ENCODE assay signal across 10 mouse cellular contexts in the genomic region with DNA sequence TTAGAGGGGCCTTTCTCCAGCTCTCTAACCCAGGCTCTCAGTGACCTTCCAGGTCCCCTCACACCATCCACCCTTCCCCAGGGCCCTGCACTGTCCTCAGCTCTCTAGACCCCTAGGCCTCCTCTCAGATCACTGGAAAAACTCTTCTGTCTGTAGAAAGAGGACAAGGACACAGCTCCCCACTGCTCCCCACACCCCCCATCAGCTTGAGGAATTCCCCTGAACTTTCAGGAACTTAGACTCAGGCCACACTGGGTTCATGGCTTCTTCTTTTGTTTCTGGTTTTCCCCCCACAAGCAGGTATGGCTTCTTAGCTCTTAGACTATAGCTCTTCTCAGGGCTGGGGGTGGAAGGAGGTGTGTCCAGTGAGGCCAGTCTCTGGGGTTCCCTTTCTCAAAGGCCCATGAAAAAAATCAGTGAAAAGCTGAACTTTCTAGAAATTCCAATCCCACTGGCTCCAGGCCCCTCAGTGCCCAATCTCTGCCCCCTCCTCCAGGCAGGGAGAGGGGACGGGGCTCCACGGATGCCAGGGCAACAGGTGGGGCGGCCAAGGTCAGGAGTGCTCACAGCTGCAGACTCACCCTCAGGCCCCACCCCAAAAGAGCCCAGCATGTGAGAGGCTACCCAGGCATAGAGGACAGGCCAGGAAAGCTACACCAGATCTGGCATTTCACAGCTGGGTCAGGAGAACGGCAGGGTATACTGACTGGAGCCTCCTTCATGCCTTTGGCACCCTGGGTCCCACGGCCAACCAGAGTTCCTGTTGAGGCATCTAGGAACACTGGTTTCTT. TPM values are rescaled to one million over a fixed set of nuclear protein-coding genes. Genes with fewer than 3 reads are reported as not detected.
A peak's percentile ranks its signal among the peaks of the same experiment; 100 is the strongest.
DNase-seq lines count a peak whose midpoint lies in the region; ATAC-seq and TF ChIP-seq lines count a peak whose summit lies in the region.
"Had no signal": no experiment of that assay in that cellular context is flagged by ENCODE, and none has a peak within 500 bp of the region (broad histone marks: within the 10 kb centered on the region; RNA-seq: fewer than 3 reads in every experiment).

No protein-coding gene starts in this region.

- no peaks in the 10 kb centered on the region for H3K9me3 ChIP-seq in kidney, embryonic 16.5 days (ENCODE audit: low read length)
- H3K9me3 ChIP-seq in ES-Bruce4 (replicated peaks; ENCODE audit: control insufficient read depth, insufficient read depth, low read length, poor library complexity, severe bottlenecking), result no peaks in the 10 kb centered on the region
- no peaks in the 10 kb centered on the region for H3K9me3 ChIP-seq in limb, embryonic 13.5 days

- no peak for TF ChIP-seq EP300 in ES-Bruce4 (IDR thresholded peaks at IDR 0.05; ENCODE audit: insufficient read depth, low read depth, low read length)

- no peaks in the 10 kb centered on the region for H3K27me3 ChIP-seq in kidney, embryonic 16.5 days (ENCODE audit: insufficient read depth, low read length)
- H3K27me3 ChIP-seq in ES-Bruce4 (ENCODE audit: control insufficient read depth, insufficient read depth, low read length, poor library complexity, severe bottlenecking), result no peaks in the 10 kb centered on the region
- H3K27me3 ChIP-seq in limb, embryonic 13.5 days, result no peaks in the 10 kb centered on the region

- TF ChIP-seq CTCF in ES-Bruce4 (IDR thresholded peaks at IDR 0.05; ENCODE audit: low read depth, low read length), result no peak

- peaks cover 35% of the 10 kb centered on the region for H3K4me1 ChIP-seq in kidney, embryonic 16.5 days (ENCODE audit: insufficient read depth, low read length)
- H3K4me1 ChIP-seq in ES-Bruce4 (ENCODE audit: control insufficient read depth, insufficient read depth, low read length), result peaks cover 9% of the 10 kb centered on the region
- H3K4me1 ChIP-seq in limb, embryonic 13.5 days, result peaks cover 32% of the 10 kb centered on the region

- peak overlapping the region; percentile 41 for H3K9ac ChIP-seq in kidney, embryonic 16.5 days (replicated peaks; ENCODE audit: low read length)
- H3K9ac ChIP-seq in ES-Bruce4 (ENCODE audit: low read depth, poor library complexity, severe bottlenecking), result no peak overlapping the region
- H3K9ac ChIP-seq in limb, embryonic 13.5 days, result peak overlapping the region; percentile 40

- no peaks in the 10 kb centered on the region for H3K36me3 ChIP-seq in kidney, embryonic 16.5 days (ENCODE audit: insufficient read depth, low read length)
- no peaks in the 10 kb centered on the region for H3K36me3 ChIP-seq in ES-Bruce4 (ENCODE audit: control insufficient read depth, insufficient read depth, low read length, poor library complexity, severe bottlenecking)
- H3K36me3 ChIP-seq in limb, embryonic 13.5 days, result no peaks in the 10 kb centered on the region

- no peak overlapping the region for H3K4me3 ChIP-seq in kidney, embryonic 16.5 days (ENCODE audit: low read length)
- no peak overlapping the region for H3K4me3 ChIP-seq in ES-Bruce4 (ENCODE audit: low read depth, low read length)
- H3K4me3 ChIP-seq in limb, embryonic 13.5 days, result no peak overlapping the region
- H3K4me3 ChIP-seq: erythroblast, embryonic 14.5 days had no signal

- peak overlapping the region; percentile 15; the same call in 1 of the 2 replicates for H3K27ac ChIP-seq in kidney, embryonic 16.5 days (ENCODE audit: low read length)
- H3K27ac ChIP-seq in ES-Bruce4 (ENCODE audit: insufficient read depth, low read length), result peak overlapping the region; percentile 56; the same call in 1 of the 2 replicates
- H3K27ac ChIP-seq in limb, embryonic 13.5 days, result peak overlapping the region; percentile 10; the same call in 1 of the 2 replicates

- no peak for TF ChIP-seq POLR2A in ES-Bruce4 (IDR thresholded peaks at IDR 0.05; ENCODE audit: insufficient read depth, low read length)

- 47% methylated on average over 5 of the region's 5 CpGs for WGBS in kidney, embryonic 16.5 days
- 55% methylated on average over 5 of the region's 5 CpGs for WGBS in limb, embryonic 13.5 days

- DNase-seq in kidney, postnatal 36 days, result no peak
- DNase-seq in CD4-positive, CD25-positive, alpha-beta regulatory T cell, adult 2 months (ENCODE audit: low read depth, low spot score), result peak; percentile 47
- DNase-seq in cerebellum, adult 9-10 months, result no peak
- no peak for DNase-seq in left cerebral cortex, postnatal 36 days (ENCODE audit: low spot score in 2 of 2)
- DNase-seq: lung, postnatal 10 days had no signal

- H3K4me2 ChIP-seq in kidney, embryonic 16.5 days (replicated peaks; ENCODE audit: low read depth, low read length), result no peak overlapping the region
- H3K4me2 ChIP-seq in limb, embryonic 13.5 days (replicated peaks), result no peak overlapping the region

- intact Hi-C loops in left cerebral cortex, postnatal 36 days (cut with DNase I), result no loop called here

- no peak for ATAC-seq in kidney, embryonic 16.5 days (ENCODE audit: low FRiP score, low TSS enrichment)
- no peak for ATAC-seq in limb, embryonic 13.5 days (ENCODE audit: low FRiP score, low read depth)
- no peak for ATAC-seq in megakaryocyte progenitor cell, adult 5-6 weeks (replicated peaks; ENCODE audit: poor library complexity)

RNA-seq across cellular contexts. Expression of a gene that starts 21.5 kb away (rescaled TPM):
- 7.1 TPM in 2 replicates for polyA plus RNA-seq in kidney, embryonic 16.5 days (2015; fragmentation: Nextera tagmentation; extraction: Ambion mirVana)
- 24.6 and 26.2 TPM in 2 replicates for polyA plus RNA-seq in ES-Bruce4 (2011; ENCODE audit: insufficient read depth, insufficient read length, low read depth, missing spikeins)
- polyA plus RNA-seq in limb, embryonic 13.5 days (2015; fragmentation: Nextera tagmentation; extraction: Ambion mirVana), result 4.9 and 5.7 TPM in 2 replicates
- 4.8 and 7.5 TPM in 2 replicates for total RNA-seq in megakaryocyte progenitor cell, adult 5-6 weeks (2015)
- total RNA-seq in megakaryocyte progenitor cell, adult 5-6 weeks (2017), result 5.7 and 9.2 TPM in 2 replicates
- 10 to 100 TPM in 1 of 2 experiments, 1 to 10 TPM in 1; 9.6 to 12.3 TPM for total RNA-seq in left cerebral cortex, postnatal 36 days (2021)

RNA-seq across cellular contexts. Expression of a gene that starts 36.8 kb away (rescaled TPM):
- polyA plus RNA-seq in kidney, embryonic 16.5 days (2015; fragmentation: Nextera tagmentation; extraction: Ambion mirVana), result 13.1 and 13.7 TPM in 2 replicates
- polyA plus RNA-seq in ES-Bruce4 (2011; ENCODE audit: insufficient read depth, insufficient read length, low read depth, missing spikeins), result 1.2 and 1.5 TPM in 2 replicates
- 14.8 and 15.5 TPM in 2 replicates for polyA plus RNA-seq in limb, embryonic 13.5 days (2015; fragmentation: Nextera tagmentation; extraction: Ambion mirVana)
- total RNA-seq in megakaryocyte progenitor cell, adult 5-6 weeks (2015), result 0.12 TPM in 1 of 2 replicates, not detected in the other
- total RNA-seq in megakaryocyte progenitor cell, adult 5-6 weeks (2017), result 0.14 TPM in 1 of 2 replicates, not detected in the other
- total RNA-seq in left cerebral cortex, postnatal 36 days (2021), result 10 to 100 TPM; 26.2 to 30.0 TPM
- polyA plus RNA-seq: erythroblast, embryonic 14.5 days had no signal
